ENCODE assay signal across 27 mouse cellular contexts in genomic region chr11:61968875-61969274, GRCm38 (mm10). TPM values are rescaled to one million over a fixed set of nuclear protein-coding genes. Genes with fewer than 3 reads are reported as not detected.
DNase-seq lines count a peak whose midpoint lies in the region; ATAC-seq and TF ChIP-seq lines count a peak whose summit lies in the region.
"Had no signal": no experiment of that assay in that cellular context is flagged by ENCODE, and none has a peak within 500 bp of the region (broad histone marks: within the 10 kb centered on the region; RNA-seq: fewer than 3 reads in every experiment).

No protein-coding gene starts in this region.

- ATAC-seq in erythroblast, adult 5-6 weeks (replicated peaks; ENCODE audit: low FRiP score, poor library complexity, severe bottlenecking): peak; percentile 88
- peak; percentile 89 for ATAC-seq in liver, embryonic 12.5 days
- ATAC-seq in liver, postnatal 0 days: peak; percentile 89
- ATAC-seq: forebrain, postnatal 0 days; intestine, postnatal 0 days had no signal

- no peak for TF ChIP-seq CTCF in MEL (IDR thresholded peaks at IDR 0.05 in 2 of 3, conservative IDR thresholded peaks at IDR 0.05 in 1 of 3; ENCODE audit: control insufficient read depth in 1 of 3, insufficient read depth in 1 of 3, low read depth in 2 of 3, low read length in 3 of 3, poor library complexity in 1 of 3, severe bottlenecking in 1 of 3)
- no peak for TF ChIP-seq CTCF in liver, postnatal 0 days (IDR thresholded peaks at IDR 0.05; ENCODE audit: low read depth)

- peaks cover under 1 to 14% of the 10 kb centered on the region in 2 experiments; a peak in 3 of 4 replicates for H3K4me1 ChIP-seq in MEL (ENCODE audit: control insufficient read depth in 1 of 2, insufficient read depth in 2 of 2, low read length in 2 of 2)
- H3K4me1 ChIP-seq in liver, embryonic 12.5 days: peaks cover 86% of the 10 kb centered on the region
- H3K4me1 ChIP-seq in liver, postnatal 0 days (ENCODE audit: insufficient read depth): peaks cover 11% of the 10 kb centered on the region
- H3K4me1 ChIP-seq: forebrain, embryonic 12.5 days; midbrain, embryonic 12.5 days had no signal

- no peak overlapping the region for H3K4me3 ChIP-seq in MEL (ENCODE audit: control insufficient read depth in 1 of 2, insufficient read depth in 1 of 2, low read depth in 2 of 2, low read length in 2 of 2)
- H3K4me3 ChIP-seq in liver, embryonic 12.5 days: 0 out of 2 replicates have a peak overlapping the region, but pooled peaks have one; percentile 16
- H3K4me3 ChIP-seq in liver, postnatal 0 days (ENCODE audit: low read depth, low read length): no peak overlapping the region
- H3K4me3 ChIP-seq: embryonic facial prominence, embryonic 12.5 days; forebrain, embryonic 12.5 days; kidney, embryonic 15.5 days; midbrain, embryonic 12.5 days; myocyte; neural tube, embryonic 12.5 days had no signal

- TF ChIP-seq RAD21 in MEL (IDR thresholded peaks at IDR 0.05; ENCODE audit: low read depth, low read length): no peak

- TF ChIP-seq POLR2A in MEL (IDR thresholded peaks at IDR 0.05; ENCODE audit: control insufficient read depth in 1 of 2, insufficient read depth in 1 of 2, low read depth in 1 of 2, low read length in 2 of 2, poor library complexity in 1 of 2): no peak

- no peaks in the 10 kb centered on the region for H3K27me3 ChIP-seq in MEL (ENCODE audit: control insufficient read depth in 1 of 2, insufficient read depth in 2 of 2, low read length in 2 of 2)
- no peaks in the 10 kb centered on the region for H3K27me3 ChIP-seq in liver, embryonic 12.5 days (replicated peaks)
- no peaks in the 10 kb centered on the region for H3K27me3 ChIP-seq in liver, postnatal 0 days (ENCODE audit: insufficient read depth, low read length)
- H3K27me3 ChIP-seq: embryonic facial prominence, embryonic 12.5 days; forebrain, embryonic 12.5 days; kidney, embryonic 15.5 days; midbrain, embryonic 12.5 days; neural tube, embryonic 12.5 days had no signal

- DNase-seq in MEL (ENCODE audit: low read depth, low spot score): peak; percentile 61
- no peak for DNase-seq in liver, postnatal 0 days
- no peak for DNase-seq in embryo, embryonic 11 days
- DNase-seq in retina, postnatal 1 day: no peak
- DNase-seq in gastrocnemius, adult 8-10 months (ENCODE audit: low spot score in 2 of 2): no peak
- no peak for DNase-seq in layer of hippocampus, adult 18-20 months (ENCODE audit: low spot score in 2 of 2)
- DNase-seq: adrenal gland, postnatal 25 days; cerebellum, postnatal 25 days; forebrain, postnatal 0 days; gastrocnemius, postnatal 10 days; heart, postnatal 36 days; kidney, postnatal 25 days; left cerebral cortex, postnatal 4 days; lung, embryonic 14.5 days; lung, postnatal 14 days; thymus, postnatal 25 days had no signal

- H3K36me3 ChIP-seq in MEL (ENCODE audit: control insufficient read depth in 1 of 2, insufficient read depth in 2 of 2, low read length in 2 of 2): peaks cover 0 to 10% of the 10 kb centered on the region in 2 experiments; a peak in 2 of 4 replicates
- peaks cover 11% of the 10 kb centered on the region; the same call in 1 of the 2 replicates for H3K36me3 ChIP-seq in liver, embryonic 12.5 days
- H3K36me3 ChIP-seq in liver, postnatal 0 days (replicated peaks; ENCODE audit: insufficient read depth, low read length): no peaks in the 10 kb centered on the region
- H3K36me3 ChIP-seq: embryonic facial prominence, embryonic 12.5 days; forebrain, embryonic 12.5 days; kidney, embryonic 15.5 days; midbrain, embryonic 12.5 days; neural tube, embryonic 12.5 days had no signal

- no peak overlapping the region for H3K27ac ChIP-seq in MEL (ENCODE audit: control insufficient read depth, low read depth, low read length)
- peak overlapping the region; percentile 87 for H3K27ac ChIP-seq in liver, embryonic 12.5 days
- peak overlapping the region; percentile 67 for H3K27ac ChIP-seq in liver, postnatal 0 days (ENCODE audit: low read depth)
- H3K27ac ChIP-seq: embryonic facial prominence, embryonic 12.5 days; forebrain, embryonic 12.5 days; hindbrain, embryonic 14.5 days; kidney, embryonic 15.5 days; midbrain, embryonic 12.5 days; neural tube, embryonic 12.5 days had no signal

- no peak overlapping the region for H3K9ac ChIP-seq in MEL (ENCODE audit: control insufficient read depth, low read depth, low read length, poor library complexity, severe bottlenecking)
- H3K9ac ChIP-seq in liver, embryonic 12.5 days: 0 out of 2 replicates have a peak overlapping the region, but pooled peaks have one; percentile 46
- H3K9ac ChIP-seq in liver, postnatal 0 days (replicated peaks): no peak overlapping the region
- H3K9ac ChIP-seq: embryonic facial prominence, embryonic 12.5 days; forebrain, embryonic 12.5 days; forebrain, postnatal 0 days; hindbrain, embryonic 14.5 days; kidney, embryonic 15.5 days; lung, embryonic 14.5 days; midbrain, embryonic 12.5 days; neural tube, embryonic 12.5 days had no signal

- peak overlapping the region; percentile 49 for H3K4me2 ChIP-seq in liver, embryonic 12.5 days
- H3K4me2 ChIP-seq in liver, postnatal 0 days (ENCODE audit: low read depth, low read length): peak overlapping the region; percentile 13; the same call in 1 of the 2 replicates
- H3K4me2 ChIP-seq: embryonic facial prominence, embryonic 12.5 days; forebrain, embryonic 12.5 days; heart, embryonic 11.5 days; hindbrain, embryonic 14.5 days; kidney, embryonic 15.5 days; lung, embryonic 14.5 days; midbrain, embryonic 12.5 days; neural tube, embryonic 12.5 days had no signal

- peak; percentile 62 to 76; a peak in 3 of 4 replicates for TF ChIP-seq EP300 in MEL (IDR thresholded peaks at IDR 0.05; ENCODE audit: low read depth in 1 of 2, low read length in 2 of 2)
- TF ChIP-seq EP300 in liver, postnatal 0 days (IDR thresholded peaks at IDR 0.05; ENCODE audit: low read depth): peak; percentile 90

- H3K79me2 ChIP-seq in MEL (ENCODE audit: control insufficient read depth, insufficient read depth, low read length, poor library complexity): no peaks in the 10 kb centered on the region

- 56% methylated on average over 2 of the region's 2 CpGs for WGBS in liver, embryonic 12.5 days (ENCODE audit: insufficient replicate concordance)
- WGBS in liver, postnatal 0 days (ENCODE audit: insufficient replicate concordance): 69% methylated on average over 2 of the region's 2 CpGs

- no peaks in the 10 kb centered on the region for H3K9me3 ChIP-seq in MEL (replicated peaks; ENCODE audit: insufficient read depth, low read length)
- H3K9me3 ChIP-seq in liver, embryonic 12.5 days (replicated peaks): no peaks in the 10 kb centered on the region
- H3K9me3 ChIP-seq in liver, postnatal 0 days (ENCODE audit: low read length): no peaks in the 10 kb centered on the region
- H3K9me3 ChIP-seq: embryonic facial prominence, embryonic 12.5 days; forebrain, embryonic 12.5 days; kidney, embryonic 15.5 days; midbrain, embryonic 12.5 days; neural tube, embryonic 12.5 days had no signal

TF ChIP-seq in MEL, 35 proteins besides CTCF, POLR2A, EP300 and RAD21 (continues in another document):
- no peak for TF ChIP-seq NELFE (IDR thresholded peaks at IDR 0.05; ENCODE audit: low read depth, low read length)
- no peak for TF ChIP-seq CHD1 (IDR thresholded peaks at IDR 0.05; ENCODE audit: low read depth, low read length)
- no peak for TF ChIP-seq NRF1 (IDR thresholded peaks at IDR 0.05; ENCODE audit: insufficient read depth, low read depth, low read length, poor library complexity, severe bottlenecking)
- TF ChIP-seq MEF2A (IDR thresholded peaks at IDR 0.05; ENCODE audit: extremely low read depth, insufficient replicate concordance, low read depth, low read length, poor library complexity, severe bottlenecking): no peak
- no peak for TF ChIP-seq MAZ (IDR thresholded peaks at IDR 0.05; ENCODE audit: low read depth, low read length)
- no peak for TF ChIP-seq POLR2AphosphoS2 (IDR thresholded peaks at IDR 0.05; ENCODE audit: low read length)
- no peak for TF ChIP-seq RCOR1 (IDR thresholded peaks at IDR 0.05; ENCODE audit: low read depth, low read length)
- TF ChIP-seq TBP (IDR thresholded peaks at IDR 0.05; ENCODE audit: low read depth, low read length): no peak
- no peak for TF ChIP-seq USF1 (IDR thresholded peaks at IDR 0.05; ENCODE audit: low read depth, low read length)
- no peak for TF ChIP-seq GABPA (IDR thresholded peaks at IDR 0.05; ENCODE audit: low read depth, low read length)
- no peak for TF ChIP-seq ZMIZ1 (IDR thresholded peaks at IDR 0.05; ENCODE audit: low read depth, low read length)
- peak; percentile 55; the same call in 1 of the 2 replicates for TF ChIP-seq MXI1 (IDR thresholded peaks at IDR 0.05; ENCODE audit: low read depth, low read length)
- TF ChIP-seq ETS1 (IDR thresholded peaks at IDR 0.05; ENCODE audit: low read depth, low read length): peak; percentile 94
- no peak for TF ChIP-seq JUND (IDR thresholded peaks at IDR 0.05; ENCODE audit: low read depth, low read length)
- no peak for TF ChIP-seq CHD2 (IDR thresholded peaks at IDR 0.05; ENCODE audit: low read length)
- peak; percentile 84 for TF ChIP-seq TCF12 (IDR thresholded peaks at IDR 0.05; ENCODE audit: low read depth, low read length)
- no peak for TF ChIP-seq E2F4 (IDR thresholded peaks at IDR 0.05; ENCODE audit: borderline replicate concordance, low read depth, low read length)

RNA-seq across cellular contexts. Expression of gene Specc1, which starts 12.3 kb away (rescaled TPM):
- 2.3 and 2.5 TPM in 2 replicates for total RNA-seq in MEL (2012; rRNA removed)
- polyA plus RNA-seq in MEL (2012; ENCODE audit: insufficient read depth in 1 of 2, insufficient read length in 2 of 2, low read depth in 1 of 2, low replicate concordance in 2 of 2, missing spikeins in 1 of 2): 1 to 10 TPM in 1 of 2 experiments, not detected in 1; 5.8 TPM
- 950 and 990 TPM in 2 replicates for total RNA-seq in erythroblast, adult 5-6 weeks (2015; ENCODE audit: low replicate concordance)
- total RNA-seq in erythroblast, adult 5-6 weeks (2017; ENCODE audit: low replicate concordance): 2,020 and 2,075 TPM in 2 replicates
- polyA plus RNA-seq in liver, embryonic 12.5 days (2016; fragmentation: Nextera tagmentation; extraction: Ambion mirVana): 36.4 and 38.7 TPM in 2 replicates
- 19.1 and 20.7 TPM in 2 replicates for polyA plus RNA-seq in liver, postnatal 0 days (2015; fragmentation: Nextera tagmentation; extraction: Ambion mirVana)
- total RNA-seq in gastrocnemius, adult 8-10 months (2022): 1 to 10 TPM; 1.5 to 2.7 (median 1.7) TPM
- total RNA-seq in layer of hippocampus, adult 18-20 months (2021): 10 to 100 TPM; 91.4 to 93.9 TPM

RNA-seq across cellular contexts. Expression of gene Akap10, which starts 38.8 kb away (rescaled TPM):
- total RNA-seq in MEL (2012; rRNA removed): 20.1 and 21.7 TPM in 2 replicates
- polyA plus RNA-seq in MEL (2012; ENCODE audit: insufficient read depth in 1 of 2, insufficient read length in 2 of 2, low read depth in 1 of 2, low replicate concordance in 2 of 2, missing spikeins in 1 of 2): 10 to 100 TPM in 1 of 2 experiments, not detected in 1; 17.7 TPM
- 20.4 and 22.8 TPM in 2 replicates for total RNA-seq in erythroblast, adult 5-6 weeks (2015; ENCODE audit: low replicate concordance)
- 18.3 and 20.4 TPM in 2 replicates for total RNA-seq in erythroblast, adult 5-6 weeks (2017; ENCODE audit: low replicate concordance)
- 14.2 and 14.3 TPM in 2 replicates for polyA plus RNA-seq in liver, embryonic 12.5 days (2016; fragmentation: Nextera tagmentation; extraction: Ambion mirVana)
- 4.2 and 4.9 TPM in 2 replicates for polyA plus RNA-seq in liver, postnatal 0 days (2015; fragmentation: Nextera tagmentation; extraction: Ambion mirVana)
- total RNA-seq in gastrocnemius, adult 8-10 months (2022): 10 to 100 TPM in 1 of 4 experiments, 1 to 10 TPM in 3; 8.1 to 12.1 (median 9.4) TPM
- total RNA-seq in layer of hippocampus, adult 18-20 months (2021): 10 to 100 TPM; 36.1 to 37.6 TPM

Comparison
In these comparisons a context has a peak if more than half of its experiments do, and no peak if none do; other contexts are left out.
1. RNA of gene Specc1, which starts 12.3 kb away (total RNA-seq): 950 to 2,075 TPM in erythroblast, adult 5-6 weeks and 91.4 to 93.9 TPM in layer of hippocampus, adult 18-20 months; 2.3 to 2.5 TPM in MEL and 1.5 to 2.7 TPM in gastrocnemius, adult 8-10 months; every median in the first group is over 10 times any median in the second.
2. Peak in every context shown above with its lines, with median percentiles within 50 percentile points of each other: ATAC-seq.